Mouse (Mus musculus) gastrocnemius, postnatal 10 days (tissue): ENCODE measurements at regions not wholly inside any gene's neighbourhood (a gene's known extent, or its start where the extent isn't known, plus 50 kb on each side); places are given as distances from the start of the nearest gene placed in this dataset.
"Not testable (repeated sequence)": the region's sequence is repeated elsewhere in the genome, so short reads cannot be mapped to it uniquely, and the experiment has no call there.

Experiments used
- DNase-seq: peaks from one replicate; pipeline ENCODE4 v3.0.0; 2021; ENCODE audit warnings: mixed read lengths

DNA sequence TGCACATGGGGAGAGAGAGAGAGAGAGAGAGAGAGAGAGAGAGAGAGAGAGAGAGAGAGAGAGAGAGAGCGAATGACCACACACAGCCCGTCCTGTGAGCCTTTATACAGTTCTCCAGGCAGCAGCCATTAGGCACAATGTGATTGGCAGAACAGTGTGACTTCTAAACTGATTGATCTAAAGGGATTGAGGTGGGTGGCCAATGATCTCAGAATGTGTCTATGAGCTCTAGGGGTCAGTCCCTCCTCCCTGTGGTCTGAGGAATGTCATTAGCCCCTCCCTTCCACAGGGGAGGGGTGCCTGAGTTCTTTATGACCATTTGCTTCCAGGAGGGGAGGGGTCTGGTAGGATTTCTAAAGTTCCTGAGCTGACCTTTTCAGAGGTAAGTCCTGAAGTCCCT is 62.1 kb downstream of the Duxbl3 start:
- not testable (repeated sequence) for DNase-seq

DNA sequence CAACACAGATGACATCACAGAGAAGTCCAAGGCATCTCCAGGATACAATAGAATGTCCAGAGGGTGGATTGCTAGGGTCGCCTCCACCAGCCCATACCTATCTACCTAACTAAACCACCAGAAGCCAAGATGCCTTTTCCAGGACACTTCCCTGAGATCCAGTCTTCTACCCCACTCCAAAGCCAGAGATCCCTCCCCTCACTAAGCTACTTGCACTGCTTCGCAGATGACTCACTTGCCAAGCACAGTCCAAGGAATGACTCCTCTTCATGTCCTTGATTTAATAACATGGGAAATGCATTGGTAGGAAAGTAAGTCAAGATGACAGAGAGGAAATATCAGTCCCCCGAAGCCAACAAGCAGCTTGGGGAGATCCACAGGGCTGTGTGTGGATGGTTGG is 63.0 kb downstream of the Duxbl3 start:
- DNase-seq, result no peak

DNA sequence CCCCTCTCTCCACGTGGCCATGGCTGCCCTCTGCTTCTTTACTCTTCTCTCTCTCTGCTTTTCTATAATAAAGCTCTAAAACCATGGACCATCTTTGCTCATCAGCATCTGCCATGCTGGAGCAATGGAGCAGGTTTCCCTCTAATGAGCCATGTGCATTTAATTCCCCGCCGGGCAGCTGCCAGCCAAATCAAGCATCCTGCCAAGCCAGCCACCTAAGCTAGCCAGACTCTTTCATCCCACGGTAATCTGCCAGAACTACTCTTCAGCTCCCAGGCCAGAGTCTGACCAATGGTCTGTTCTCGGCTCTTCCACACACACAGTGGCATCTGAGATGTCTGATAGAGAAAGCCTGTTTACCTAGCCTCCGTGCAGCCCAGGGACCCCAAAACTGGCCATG is 70.8 kb downstream of the Duxbl3 start:
- no peak for DNase-seq

DNA sequence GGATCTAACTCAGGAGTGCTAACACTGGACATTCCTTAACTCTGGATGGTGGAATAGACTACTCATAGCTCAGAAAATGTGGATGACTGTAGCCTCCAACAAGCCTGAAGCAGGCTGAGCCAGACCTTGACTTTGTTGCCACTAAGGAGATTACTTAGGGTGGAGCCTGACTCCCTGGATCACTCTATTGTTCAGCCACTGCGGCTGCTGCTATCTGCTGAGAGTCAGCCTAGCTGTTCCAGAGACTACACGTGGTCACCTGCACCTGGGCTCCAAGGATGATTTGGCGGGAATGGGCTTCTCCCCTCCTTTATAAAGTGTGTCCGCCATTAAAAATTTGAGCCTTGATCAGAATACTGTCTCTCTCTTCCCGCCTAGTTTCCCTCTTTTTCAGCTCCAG is 83.3 kb downstream of the Duxbl3 start:
- DNase-seq, result no peak

DNA sequence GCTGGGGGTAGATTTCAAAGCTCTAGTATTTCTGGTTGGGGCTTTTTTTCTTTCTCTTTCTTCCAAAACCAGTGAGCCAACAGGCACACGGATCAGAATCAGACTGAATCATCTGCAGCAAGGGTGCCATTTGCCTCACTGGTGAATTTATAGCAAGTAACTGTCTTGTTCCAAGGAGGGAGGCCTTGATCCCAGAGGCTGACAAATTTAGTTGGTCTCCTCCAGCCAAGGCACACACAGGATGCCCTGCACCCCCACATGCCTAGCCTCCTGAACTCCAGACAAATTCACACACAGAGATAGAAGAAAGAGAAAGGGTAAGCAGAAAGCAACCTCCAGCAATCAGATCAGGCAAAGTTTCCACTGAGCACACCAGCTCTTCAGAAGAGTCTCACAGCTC is 87.5 kb downstream of the Duxbl3 start:
- no peak for DNase-seq

DNA sequence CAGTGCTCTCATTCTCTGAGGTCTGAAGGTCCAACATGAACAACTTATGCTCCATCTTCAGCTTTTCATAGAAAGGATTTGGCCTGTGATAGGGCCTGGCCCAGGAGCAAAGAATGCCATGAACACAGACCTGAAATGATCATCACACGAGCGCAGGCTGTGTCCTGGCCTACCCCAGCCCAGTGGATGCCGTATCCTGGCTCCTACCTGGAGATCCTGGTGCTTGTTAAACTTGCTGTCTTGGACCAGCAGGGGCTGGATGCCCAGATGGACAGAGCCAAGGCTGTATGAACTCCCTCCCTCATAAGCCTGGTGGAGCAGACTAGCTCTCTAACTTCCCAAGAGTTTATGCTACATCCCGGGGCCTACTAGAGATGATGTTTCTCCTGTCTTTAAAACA is 89.5 kb downstream of the Duxbl3 start:
- no peak for DNase-seq

DNA sequence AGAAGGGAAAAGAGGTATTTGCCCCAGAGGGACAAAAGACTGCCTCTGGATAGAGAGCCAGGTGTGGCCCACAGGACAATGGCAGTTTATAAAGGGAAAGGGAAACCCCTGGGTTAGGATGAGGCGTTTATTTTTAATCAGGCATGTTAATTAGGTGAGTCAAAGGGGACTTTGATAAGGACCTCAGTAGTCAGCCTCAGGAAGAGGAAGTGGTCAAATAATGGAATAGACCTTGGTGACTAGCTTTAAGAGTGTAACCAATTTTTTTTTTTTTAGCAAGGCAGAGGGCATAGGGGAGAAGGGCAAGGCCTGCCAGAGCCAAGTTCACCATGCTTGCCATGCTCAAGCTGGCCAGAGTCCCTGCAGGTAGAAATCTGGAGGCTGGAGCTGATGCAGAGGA is 95.2 kb downstream of the Duxbl3 start:
- DNase-seq, result no peak

DNA sequence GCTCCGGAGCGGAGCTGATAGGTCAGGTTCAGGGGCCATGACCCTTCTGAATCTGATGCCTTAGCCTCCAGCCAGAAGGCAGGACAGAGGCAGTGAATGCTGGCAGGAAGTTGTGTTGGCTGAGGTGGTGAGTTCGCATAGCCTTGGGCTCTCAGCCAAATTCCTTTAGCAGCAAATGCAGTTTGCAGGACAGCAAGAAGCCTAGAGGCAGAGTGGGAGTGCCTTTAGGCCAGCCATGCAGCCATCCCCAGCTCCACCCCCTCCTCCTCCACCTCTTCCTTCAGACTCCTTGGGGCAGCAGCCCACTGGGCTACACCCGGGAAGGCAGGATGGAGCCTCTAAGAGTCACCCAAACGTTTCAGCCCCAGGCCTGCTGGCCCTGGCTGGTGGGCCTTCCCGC is 99.5 kb downstream of the Duxbl3 start:
- DNase-seq, result peak; percentile 23

DNA sequence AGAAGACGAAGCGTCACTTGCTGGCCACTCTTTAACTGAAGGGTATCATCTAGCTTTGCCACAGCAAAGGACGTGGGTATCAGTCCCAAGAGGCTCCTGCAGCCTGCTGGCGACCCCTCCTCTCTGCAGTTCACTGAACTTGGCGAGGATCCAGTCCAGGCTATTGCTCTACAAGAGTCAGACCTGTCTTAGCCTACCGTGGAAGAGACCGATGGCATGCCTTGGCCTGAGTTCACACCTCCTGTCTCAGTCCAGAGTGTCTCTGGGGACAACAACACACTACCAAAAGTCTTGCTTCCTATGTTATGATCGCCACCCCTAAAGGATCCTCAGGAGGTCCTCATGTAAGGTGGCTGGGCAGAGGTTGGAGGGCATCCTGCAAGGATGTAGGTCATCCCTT is 100.2 kb downstream of the Duxbl3 start:
- no peak for DNase-seq

DNA sequence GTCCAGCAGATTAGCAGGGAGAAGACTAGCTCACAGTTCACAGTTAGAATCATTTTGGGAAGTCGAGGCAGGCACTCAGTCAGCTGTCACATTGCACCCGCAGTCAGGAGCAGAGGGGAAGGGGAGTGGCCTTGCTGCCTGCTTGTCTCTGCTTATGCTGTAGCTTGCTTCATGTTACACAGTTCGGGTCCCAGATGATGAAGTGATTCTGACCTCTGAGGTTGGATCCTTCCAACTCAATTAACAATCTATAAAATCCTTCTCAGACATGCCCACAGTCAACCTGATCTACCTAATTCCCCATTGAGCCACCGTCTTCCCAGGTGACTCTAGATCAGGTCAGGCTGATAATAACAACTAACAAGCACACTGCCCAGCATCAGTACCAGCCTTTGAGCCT is 102.3 kb downstream of the Duxbl3 start:
- no peak for DNase-seq

DNA sequence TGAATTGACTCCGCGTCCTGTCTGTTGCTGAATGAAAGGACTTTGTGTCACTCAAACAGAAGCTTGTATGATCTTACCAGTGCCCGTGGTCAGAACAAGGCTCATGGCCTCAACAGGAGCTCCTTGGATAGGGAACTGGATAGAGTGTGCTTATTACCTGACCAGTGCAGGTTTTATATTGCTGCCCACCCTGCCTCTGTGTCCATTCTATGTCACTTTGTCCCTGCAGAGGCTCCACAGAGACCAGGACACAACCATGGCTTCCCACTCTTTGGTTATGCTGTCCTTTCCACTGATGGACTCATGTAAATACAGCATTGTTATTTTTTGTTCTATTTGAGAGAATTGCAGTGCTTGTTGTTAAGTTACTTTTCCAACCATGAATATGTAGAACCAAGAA is 103.4 kb downstream of the Duxbl3 start:
- no peak for DNase-seq
